Mouse (Mus musculus) ES-E14 (cell line): ENCODE data around the gene Pik3cd.

Source experiments
- CHD2 ChIP-seq: IDR thresholded peaks from 2 replicates; pipeline ENCODE4 v1.6.1; 2014; ENCODE audit warnings: mild to moderate bottlenecking, low read depth, low read length, inconsistent platforms
- HCFC1 ChIP-seq: IDR thresholded peaks from 2 replicates; pipeline ENCODE4 v1.6.1; 2012; ENCODE audit warnings: low read length, inconsistent platforms, borderline replicate concordance; ENCODE audit not compliant: insufficient read depth
- MAFK ChIP-seq: IDR thresholded peaks from 2 replicates; pipeline ENCODE4 v1.6.1; 2014; ENCODE audit warnings: mild to moderate bottlenecking, low read depth, low read length, inconsistent platforms; ENCODE audit not compliant: insufficient read depth
- ZC3H11A ChIP-seq: IDR thresholded peaks from 2 replicates; pipeline ENCODE4 v1.6.1; 2012; ENCODE audit warnings: low read depth, mild to moderate bottlenecking, inconsistent platforms, low read length, borderline replicate concordance
- ZNF384 ChIP-seq: IDR thresholded peaks from 2 replicates; pipeline ENCODE4 v1.6.1; 2012; ENCODE audit warnings: low read depth, low read length, inconsistent platforms

- TF ChIP-seq ZNF384: no peak
- no peak for TF ChIP-seq CHD2
- TF ChIP-seq MAFK: no peak
- TF ChIP-seq HCFC1: no peak
- TF ChIP-seq ZC3H11A: no peak
These were observed 753 bp downstream of the Pik3cd start for GRCm38 (mm10) chr4:149701426-149702209.
